Mouse (Mus musculus) hindbrain, embryonic 14.5 days (tissue): Measurements from ENCODE around the gene Tspan9. TPM values are rescaled to one million over a fixed set of nuclear protein-coding genes. Genes with fewer than 3 reads are reported as not detected.

Experiments used
- ATAC-seq: fragments of 200-750 bp; cut with Nextera tagmentation; 2 replicates; pipeline ENCODE4 v1.8.0; 2017; ENCODE audit warnings: moderate number of reproducible peaks, mild to moderate bottlenecking, moderate TSS enrichment, moderate library complexity; ENCODE audit not compliant: low FRiP score
- DNase-seq: peaks from one replicate; pipeline ENCODE4 v3.0.0-alpha.2; 2015; ENCODE audit warnings: low spot score
- H3K27ac ChIP-seq: fragments of 300-500 bp; sonication (generic); 2 replicates; pipeline ENCODE4 v1.5.1; 2014; ENCODE audit warnings: mild to moderate bottlenecking, moderate library complexity
- H3K27me3 ChIP-seq: fragments of 300-500 bp; sonication (generic); 2 replicates; pipeline ENCODE4 v1.6.1; 2014; ENCODE audit warnings: mild to moderate bottlenecking, low read length, mixed read lengths; ENCODE audit not compliant: control insufficient read depth, insufficient read depth
- H3K36me3 ChIP-seq: fragments of 300-500 bp; sonication (generic); replicated peaks from 2 replicates; pipeline ENCODE4 v1.6.1; 2014; ENCODE audit not compliant: control insufficient read depth, insufficient read depth
- H3K4me1 ChIP-seq: fragments of 300-500 bp; sonication (generic); replicated peaks from 2 replicates; pipeline ENCODE4 v1.6.1; 2014; ENCODE audit warnings: antibody characterized with exemption, low read length, mixed read lengths; ENCODE audit not compliant: control insufficient read depth, insufficient read depth
- H3K4me2 ChIP-seq: fragments of 300-500 bp; sonication (generic); replicated peaks from 2 replicates; pipeline ENCODE4 v1.6.1; 2014; ENCODE audit warnings: mild to moderate bottlenecking, moderate library complexity
- H3K4me3 ChIP-seq: fragments of 300-500 bp; sonication (generic); replicated peaks from 2 replicates; pipeline ENCODE4 v1.5.1; 2014; ENCODE audit warnings: mild to moderate bottlenecking, low read length
- H3K9ac ChIP-seq: fragments of 300-500 bp; sonication (generic); 2 replicates; pipeline ENCODE4 v1.6.1; 2014
- H3K9me3 ChIP-seq: fragments of 300-500 bp; sonication (generic); 2 replicates; pipeline ENCODE4 v1.6.1; 2016; ENCODE audit warnings: low read length; ENCODE audit not compliant: control insufficient read depth
- WGBS: fragments of 180-500 bp; shearing (Covaris S2); extraction: QIAGEN DNeasy Blood & Tissue Kit; methylation state at CpG from one replicate; pipeline ENCODE4 v1.1.7; 2014; 5-methylcytosine and 5-hydroxymethylcytosine counted together
- polyA plus RNA-seq: library from polyadenylated mRNA; unstranded; fragments of >200 nt; fragmentation: Nextera tagmentation; extraction: Ambion mirVana; gene quantifications from 2 replicates; pipeline ENCODE4 v1.2.1, GENCODE M21; 2014

Tspan9 gene
- polyA plus RNA-seq, 1 experiment from 2014 or later = 43.4 TPM

DNA sequence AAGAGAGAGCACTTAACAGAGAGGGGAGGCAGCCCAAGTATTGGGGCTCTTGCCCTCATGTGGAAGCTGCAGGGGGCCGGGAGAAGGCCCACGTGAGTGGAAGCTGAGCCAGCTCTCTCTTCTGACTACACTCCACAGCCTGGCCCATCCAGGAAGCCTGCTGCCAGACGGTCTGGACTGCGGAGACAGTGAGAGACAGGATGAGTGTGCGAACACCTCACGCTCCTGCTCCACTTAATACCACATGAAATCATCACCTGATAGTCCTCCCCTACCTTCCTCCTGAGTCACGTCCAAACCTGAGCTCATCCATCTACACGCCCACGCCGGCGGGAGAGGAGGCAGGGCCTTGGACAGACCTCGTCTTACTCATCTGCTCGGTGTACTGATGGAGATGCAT lies 81.2 kb downstream of the Tspan9 start:
- Histone ChIP-seq H3K27me3 (no peaks in the 10 kb centered on the region), H3K36me3 (no peaks in the 10 kb centered on the region), H3K4me3 (no peak overlapping the region), H3K27ac (no peak overlapping the region), H3K9ac (no peak overlapping the region), H3K4me2 (no peak overlapping the region), H3K9me3 (0 out of 2 replicates have a peak, but pooled peaks cover 4% of the 10 kb centered on the region), H3K4me1 (peaks cover 23% of the 10 kb centered on the region)
- 94% methylated on average over 13 of the region's 13 CpGs for WGBS
- no peak for ATAC-seq
- no peak for DNase-seq

DNA sequence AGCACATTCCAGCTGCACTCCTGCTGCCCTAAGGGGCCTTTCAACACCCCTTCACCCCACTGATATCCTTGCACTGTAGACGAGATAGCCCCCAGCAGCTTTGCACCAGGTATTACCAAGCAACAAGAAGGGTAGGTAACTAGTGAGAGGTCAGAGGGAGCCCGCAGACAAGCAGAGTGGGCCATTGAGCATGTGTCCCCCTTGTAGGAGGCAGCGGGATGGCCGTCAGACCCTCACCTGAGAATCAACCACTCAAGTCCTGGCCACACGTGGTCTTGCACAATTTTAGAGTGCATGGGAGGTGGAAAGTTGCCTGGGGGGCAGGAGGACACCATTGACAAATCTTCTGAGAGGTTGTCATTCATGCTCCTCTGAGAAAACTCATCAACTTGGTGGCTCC lies 82.1 kb downstream of the Tspan9 start:
- WGBS = 84% methylated on average over 5 of the region's 5 CpGs
- ATAC-seq (no peak), DNase-seq (no peak)
- H3K4me3 ChIP-seq = no peak overlapping the region
- 0 out of 2 replicates have a peak, but pooled peaks cover 4% of the 10 kb centered on the region for H3K9me3 ChIP-seq
- no peaks in the 10 kb centered on the region for H3K27me3 ChIP-seq
- H3K4me1 ChIP-seq = peaks cover 23% of the 10 kb centered on the region
- no peak overlapping the region for H3K9ac ChIP-seq
- H3K4me2 ChIP-seq = no peak overlapping the region
- no peaks in the 10 kb centered on the region for H3K36me3 ChIP-seq
- no peak overlapping the region for H3K27ac ChIP-seq

GRCm38 (mm10) chr6:128058570-128058969 lies 84.8 kb downstream of the Tspan9 start:
- no peaks in the 10 kb centered on the region for H3K36me3 ChIP-seq
- H3K9me3 ChIP-seq = 0 out of 2 replicates have a peak, but pooled peaks cover 4% of the 10 kb centered on the region
- no peak for DNase-seq
- peak; percentile 72 for ATAC-seq
- H3K4me2 ChIP-seq = peak overlapping the region; percentile 34
- peaks cover 18% of the 10 kb centered on the region for H3K4me1 ChIP-seq
- H3K4me3 ChIP-seq = no peak overlapping the region
- H3K27ac ChIP-seq = peak overlapping the region; percentile 70; the same call in 1 of the 2 replicates
- no peaks in the 10 kb centered on the region for H3K27me3 ChIP-seq
- H3K9ac ChIP-seq = peak overlapping the region; percentile 28
- 27% methylated on average over 9 of the region's 9 CpGs for WGBS

GRCm38 (mm10) chr6:128058157-128058556 lies 85.2 kb downstream of the Tspan9 start:
- Histone ChIP-seq H3K27me3 (no peaks in the 10 kb centered on the region), H3K27ac (peak overlapping the region; percentile 70; the same call in 1 of the 2 replicates), H3K9ac (peak overlapping the region; percentile 28), H3K4me2 (peak overlapping the region; percentile 34), H3K9me3 (0 out of 2 replicates have a peak, but pooled peaks cover 4% of the 10 kb centered on the region), H3K4me3 (no peak overlapping the region), H3K4me1 (peaks cover 20% of the 10 kb centered on the region), H3K36me3 (no peaks in the 10 kb centered on the region)
- 28% methylated on average over 7 of the region's 7 CpGs for WGBS
- DNase-seq = peak; percentile 46
- ATAC-seq = peak; percentile 58

DNA sequence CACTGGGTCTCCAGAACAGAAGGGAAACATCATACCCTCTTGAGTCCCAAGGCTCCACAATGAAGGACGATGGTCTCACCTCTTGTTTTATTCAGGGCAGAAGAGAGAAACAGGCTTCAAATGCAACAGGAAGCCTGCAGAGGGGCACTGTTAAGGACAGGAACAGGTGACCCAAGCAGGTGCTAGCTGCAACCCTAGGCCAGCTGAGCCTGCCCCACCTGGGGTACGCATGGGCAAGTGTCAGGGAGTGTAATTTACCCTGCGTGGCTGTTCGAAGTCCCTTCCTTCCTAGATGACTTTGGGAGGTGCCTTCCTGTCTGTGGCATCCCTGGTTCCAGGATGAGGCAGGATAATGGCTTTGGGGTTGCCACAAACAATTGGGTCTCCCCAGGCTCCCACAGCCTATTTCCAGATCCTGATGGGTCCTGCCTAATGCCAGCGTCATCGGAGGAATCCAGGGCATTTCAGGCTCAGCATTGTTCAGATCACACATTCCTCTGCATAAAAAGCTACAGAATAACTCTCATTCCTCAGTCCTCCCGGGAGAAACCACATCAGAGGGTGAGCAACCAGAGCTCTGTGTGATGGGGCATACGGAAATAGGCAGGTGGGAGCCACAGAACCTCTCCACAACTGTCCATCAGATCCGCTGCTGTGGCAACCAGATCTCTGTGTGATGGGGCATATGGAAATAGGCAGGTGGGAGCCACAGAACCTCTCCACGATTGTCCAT lies 90.2 kb downstream of the Tspan9 start:
- DNase-seq (no peak), ATAC-seq (no peak; the same call in 1 of the 2 replicates)
- no peaks in the 10 kb centered on the region for H3K9me3 ChIP-seq
- H3K27me3 ChIP-seq = no peaks in the 10 kb centered on the region
- WGBS = 58% methylated on average over 10 of the region's 10 CpGs
- H3K36me3 ChIP-seq = no peaks in the 10 kb centered on the region
- no peak overlapping the region for H3K27ac ChIP-seq
- no peak overlapping the region for H3K4me3 ChIP-seq
- no peak overlapping the region for H3K4me2 ChIP-seq
- H3K4me1 ChIP-seq = peaks cover 13% of the 10 kb centered on the region
- H3K9ac ChIP-seq = no peak overlapping the region

DNA sequence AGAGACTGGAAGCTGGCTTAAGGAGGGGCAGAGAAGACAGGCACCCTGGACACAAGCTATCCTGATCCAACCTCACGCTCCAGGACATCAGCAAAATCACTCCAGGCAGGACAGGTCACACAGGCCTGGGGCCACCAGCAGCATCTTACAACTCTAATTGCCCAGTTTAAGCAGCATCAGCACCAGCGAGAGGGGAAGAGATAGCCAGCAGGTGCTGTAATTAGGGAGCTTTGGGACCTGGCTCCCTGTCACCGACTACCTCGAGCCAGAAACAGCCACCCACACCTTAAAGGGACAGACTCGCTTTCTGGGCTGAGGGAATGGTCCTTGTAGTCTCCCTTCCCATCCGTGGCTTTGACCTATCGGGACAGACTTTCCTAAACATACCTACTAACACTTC lies 95.7 kb downstream of the Tspan9 start:
- no peak for ATAC-seq
- no peak overlapping the region for H3K27ac ChIP-seq
- no peaks in the 10 kb centered on the region for H3K27me3 ChIP-seq
- no peak overlapping the region for H3K4me2 ChIP-seq
- no peak overlapping the region for H3K9ac ChIP-seq
- H3K9me3 ChIP-seq = no peaks in the 10 kb centered on the region
- peaks cover 11% of the 10 kb centered on the region; the same call in 1 of the 2 replicates for H3K4me1 ChIP-seq
- DNase-seq = no peak
- H3K36me3 ChIP-seq = no peaks in the 10 kb centered on the region
- WGBS = 64% methylated on average over 7 of the region's 7 CpGs
- no peak overlapping the region for H3K4me3 ChIP-seq

- Histone ChIP-seq H3K27ac (no peak overlapping the region), H3K4me2 (no peak overlapping the region), H3K9ac (no peak overlapping the region), H3K4me3 (no peak overlapping the region), H3K9me3 (no peaks in the 10 kb centered on the region), H3K4me1 (peaks cover 13% of the 10 kb centered on the region; the same call in 1 of the 2 replicates), H3K27me3 (no peaks in the 10 kb centered on the region), H3K36me3 (no peaks in the 10 kb centered on the region)
- no peak for ATAC-seq
- WGBS = 84% methylated on average over 8 of the region's 8 CpGs
- DNase-seq = no peak
These were observed 96.2 kb downstream of the Tspan9 start for GRCm38 (mm10) chr6:128047239-128047638.

DNA sequence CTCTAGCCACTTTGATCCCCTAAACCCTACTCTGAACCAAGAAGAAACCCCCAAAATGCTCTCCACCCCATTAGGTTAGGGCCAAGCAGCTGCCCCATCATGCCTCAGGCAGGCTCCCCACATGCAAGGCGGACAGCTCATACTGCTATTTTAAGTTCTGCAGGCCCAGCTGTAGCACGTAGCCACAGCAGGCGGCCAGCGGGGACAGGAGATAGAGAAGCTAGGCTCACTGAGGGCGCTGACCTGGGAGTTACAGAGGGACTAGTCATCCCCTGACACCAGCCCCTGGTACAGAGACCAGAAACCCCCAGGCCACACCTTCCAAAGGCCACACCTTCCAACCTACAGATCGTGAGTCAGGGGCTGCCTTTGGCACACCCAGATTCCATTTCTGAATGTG lies 96.6 kb downstream of the Tspan9 start:
- WGBS = 77% methylated on average over 6 of the region's 6 CpGs
- no peak overlapping the region for H3K27ac ChIP-seq
- H3K4me3 ChIP-seq = no peak overlapping the region
- H3K36me3 ChIP-seq = no peaks in the 10 kb centered on the region
- no peaks in the 10 kb centered on the region for H3K27me3 ChIP-seq
- no peak overlapping the region for H3K9ac ChIP-seq
- H3K4me1 ChIP-seq = peaks cover 13% of the 10 kb centered on the region; the same call in 1 of the 2 replicates
- no peak for DNase-seq
- no peak overlapping the region for H3K4me2 ChIP-seq
- no peak for ATAC-seq
- no peaks in the 10 kb centered on the region for H3K9me3 ChIP-seq

GRCm38 (mm10) chr6:128044691-128045090 lies 98.7 kb downstream of the Tspan9 start:
- no peak overlapping the region for H3K4me3 ChIP-seq
- no peaks in the 10 kb centered on the region for H3K27me3 ChIP-seq
- no peaks in the 10 kb centered on the region for H3K36me3 ChIP-seq
- no peaks in the 10 kb centered on the region for H3K9me3 ChIP-seq
- DNase-seq (no peak), ATAC-seq (no peak)
- no peak overlapping the region for H3K4me2 ChIP-seq
- 71% methylated on average over 10 of the region's 10 CpGs for WGBS
- no peak overlapping the region for H3K9ac ChIP-seq
- no peak overlapping the region for H3K27ac ChIP-seq
- H3K4me1 ChIP-seq = peaks cover 13% of the 10 kb centered on the region; the same call in 1 of the 2 replicates
